Mouse (Mus musculus): ENCODE measurements around the gene Kcnk3.

- TF ChIP-seq CTCF (IDR thresholded peaks at IDR 0.05) (no peak), EP300 (IDR thresholded peaks at IDR 0.05) (no peak)
Measured at GRCm38 (mm10) chr5:30576233-30576632, 11.7 kb upstream of the Kcnk3 start.

Measured in lung, postnatal 0 days (tissue).